8 mouse cellular contexts compared by ENCODE assay signal in the genomic region with DNA sequence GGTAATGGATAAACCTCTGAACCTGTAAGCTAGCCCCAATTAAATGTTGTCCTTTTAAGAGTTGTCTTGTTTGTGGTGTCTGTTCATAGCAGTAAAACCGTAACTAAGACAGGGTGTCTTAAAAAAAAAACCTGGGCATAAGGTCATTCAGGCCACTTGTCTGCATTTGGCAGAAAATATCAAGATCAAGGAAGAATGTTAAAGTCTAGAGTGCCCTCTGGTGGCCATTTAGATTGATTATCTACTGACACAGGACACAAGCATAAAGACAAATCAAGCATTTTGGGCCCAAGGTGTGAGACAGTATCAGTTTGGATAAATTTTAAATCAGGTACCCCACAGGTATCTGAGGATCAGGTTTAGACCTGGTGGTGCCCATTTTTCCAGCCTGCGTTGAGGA.
DNase-seq lines count a peak whose midpoint lies in the region.

No protein-coding gene starts in this region.

- peak; percentile 44 for DNase-seq in kidney, postnatal 14 days
- DNase-seq in kidney, postnatal 4 days: no peak
- peak; percentile 79 for DNase-seq in ES-CJ7 (ENCODE audit: low read depth, low spot score)
- DNase-seq in c-Kit-negative CD71-positive TER-119-positive erythroid progenitor cells, embryonic 14.5 days (ENCODE audit: low read depth, low spot score): peak; percentile 25
- DNase-seq in lung, postnatal 36 days: peak; percentile 74
- DNase-seq in ovary, postnatal 14 days (ENCODE audit: low spot score): no peak
- no peak for DNase-seq in spleen, adult 12 weeks (ENCODE audit: low spot score)
- no peak for DNase-seq in right cerebral cortex, postnatal 4 days

Comparison
In these comparisons a context has a peak if more than half of its experiments do, and no peak if none do; other contexts are left out.
1. DNase-seq: peak in kidney, postnatal 14 days (single experiment), ES-CJ7 (single experiment), c-Kit-negative CD71-positive TER-119-positive erythroid progenitor cells, embryonic 14.5 days (single experiment) and lung, postnatal 36 days (single experiment); none in kidney, postnatal 4 days (0 of 2), ovary, postnatal 14 days (single experiment), spleen, adult 12 weeks (single experiment) and right cerebral cortex, postnatal 4 days (single experiment).